Mouse (Mus musculus) heart, embryonic 14.5 days (tissue): ENCODE results near the gene D430019H16Rik. TPM values are rescaled to one million over a fixed set of nuclear protein-coding genes. Genes with fewer than 3 reads are reported as not detected.

Experiments
- ATAC-seq: fragments of 200-750 bp; cut with Nextera tagmentation; 2 replicates; pipeline ENCODE4 v1.8.0; 2017; ENCODE audit warnings: low read depth, moderate TSS enrichment; ENCODE audit not compliant: insufficient number of reproducible peaks, insufficient read depth, low FRiP score
- H3K27ac ChIP-seq, 2 experiments: fragments of 200-500 bp in 1 of 2; fragments of 300-500 bp in 1 of 2; sonication (generic) in 1 of 2; replicated peaks in 1 of 2; 2 replicates each; pipeline ENCODE4 v1.5.1; 2012 to 2014; ENCODE audit warnings: low read depth in 2 of 2, low read length in 2 of 2, control low read depth in 1 of 2, mild to moderate bottlenecking in 1 of 2, mixed read lengths in 1 of 2; ENCODE audit not compliant: control insufficient read depth in 1 of 2, insufficient read depth in 1 of 2
- H3K27me3 ChIP-seq: fragments of 300-500 bp; sonication (generic); 2 replicates; pipeline ENCODE4 v1.6.1; 2014; ENCODE audit warnings: mild to moderate bottlenecking, low read length, control low read depth; ENCODE audit not compliant: control insufficient read depth, insufficient read depth
- H3K36me3 ChIP-seq: fragments of 300-500 bp; sonication (generic); 2 replicates; pipeline ENCODE4 v1.6.1; 2014; ENCODE audit warnings: mild to moderate bottlenecking, control low read depth, low read length, mixed read lengths; ENCODE audit not compliant: control insufficient read depth, insufficient read depth
- H3K4me1 ChIP-seq, 2 experiments: fragments of 200-500 bp in 1 of 2; fragments of 300-500 bp in 1 of 2; sonication (generic) in 1 of 2; 2 replicates each; pipeline ENCODE4 v1.6.1; 2012 to 2014; ENCODE audit warnings: low read length in 2 of 2, control low read depth in 1 of 2, mixed read lengths in 1 of 2; ENCODE audit not compliant: control insufficient read depth in 2 of 2, insufficient read depth in 2 of 2
- H3K4me2 ChIP-seq: fragments of 300-500 bp; sonication (generic); 2 replicates; pipeline ENCODE4 v1.6.1; 2014; ENCODE audit warnings: mild to moderate bottlenecking, low read length
- H3K4me3 ChIP-seq, 2 experiments: fragments of 200-500 bp in 1 of 2; fragments of 300-500 bp in 1 of 2; sonication (generic) in 1 of 2; 2 replicates each; pipeline ENCODE4 v1.5.1; 2012 to 2014; ENCODE audit warnings: low read length in 2 of 2, mild to moderate bottlenecking in 2 of 2, control low read depth in 1 of 2, low read depth in 1 of 2, moderate library complexity in 1 of 2; ENCODE audit not compliant: control insufficient read depth in 1 of 2, insufficient read depth in 1 of 2
- H3K9ac ChIP-seq: fragments of 300-500 bp; sonication (generic); 2 replicates; pipeline ENCODE4 v1.6.1; 2014; ENCODE audit warnings: mild to moderate bottlenecking, low read length
- H3K9me3 ChIP-seq: fragments of 300-500 bp; sonication (generic); 2 replicates; pipeline ENCODE4 v1.6.1; 2016; ENCODE audit warnings: low read length, control low read depth; ENCODE audit not compliant: control insufficient read depth
- WGBS: fragments of 180-500 bp; shearing (Covaris S2); extraction: QIAGEN DNeasy Blood & Tissue Kit; methylation state at CpG from one replicate; pipeline ENCODE4 v1.1.7; 2014; 5-methylcytosine and 5-hydroxymethylcytosine counted together
- polyA plus RNA-seq: library from polyadenylated mRNA; unstranded; fragments of >200 nt; fragmentation: Nextera tagmentation; extraction: Ambion mirVana; gene quantifications from 2 replicates; pipeline ENCODE4 v1.2.1, GENCODE M21; 2014

Gene D430019H16Rik
- polyA plus RNA-seq, 1 experiment from 2014 or later: 0.72 TPM

GRCm38 (mm10) chr12:105523737-105524136 is 70.1 kb downstream of the D430019H16Rik start:
- no peaks in the 10 kb centered on the region; the same call in 1 of the 2 replicates for H3K27me3 ChIP-seq
- H3K27ac ChIP-seq: no peak overlapping the region
- no peak overlapping the region for H3K9ac ChIP-seq
- no peaks in the 10 kb centered on the region for H3K36me3 ChIP-seq
- H3K4me3 ChIP-seq: no peak overlapping the region
- ATAC-seq: peak; percentile 48; the same call in 1 of the 2 replicates
- peaks cover 20 to 25% of the 10 kb centered on the region in 2 experiments for H3K4me1 ChIP-seq
- WGBS: 32% methylated on average over 2 of the region's 2 CpGs
- no peaks in the 10 kb centered on the region; the same call in 1 of the 2 replicates for H3K9me3 ChIP-seq
- H3K4me2 ChIP-seq: no peak overlapping the region

GRCm38 (mm10) chr12:105526186-105526585 is 72.5 kb downstream of the D430019H16Rik start:
- peaks cover 3 to 4% of the 10 kb centered on the region in 2 experiments; a peak in 2 of 4 replicates for H3K4me1 ChIP-seq
- H3K4me3 ChIP-seq: no peak overlapping the region
- H3K27me3 ChIP-seq: no peaks in the 10 kb centered on the region; the same call in 1 of the 2 replicates
- no peak overlapping the region for H3K9ac ChIP-seq
- no peak for ATAC-seq
- H3K9me3 ChIP-seq: peaks cover 4% of the 10 kb centered on the region
- no peaks in the 10 kb centered on the region for H3K36me3 ChIP-seq
- no peak overlapping the region for H3K4me2 ChIP-seq
- no peak overlapping the region for H3K27ac ChIP-seq
- WGBS: 89% methylated on average over 3 of the region's 3 CpGs

- Histone ChIP-seq H3K9me3 (peaks cover 4% of the 10 kb centered on the region), H3K27ac (no peak overlapping the region), H3K4me3 (no peak overlapping the region), H3K27me3 (no peaks in the 10 kb centered on the region; the same call in 1 of the 2 replicates), H3K9ac (no peak overlapping the region), H3K4me1 (0 out of 4 replicates have a peak, but pooled peaks cover 0 to 4% of the 10 kb centered on the region in 2 experiments), H3K4me2 (no peak overlapping the region), H3K36me3 (no peaks in the 10 kb centered on the region)
- no peak for ATAC-seq
- 74% methylated on average over 5 of the region's 5 CpGs for WGBS
These were observed 73.2 kb downstream of the D430019H16Rik start for GRCm38 (mm10) chr12:105526829-105527228.

- no peak overlapping the region for H3K4me2 ChIP-seq
- H3K4me1 ChIP-seq: no peaks in the 10 kb centered on the region
- H3K4me3 ChIP-seq: no peak overlapping the region
- peaks cover 4% of the 10 kb centered on the region; the same call in 1 of the 2 replicates for H3K9me3 ChIP-seq
- H3K36me3 ChIP-seq: no peaks in the 10 kb centered on the region
- H3K27ac ChIP-seq: no peak overlapping the region
- 27% methylated on average over 9 of the region's 9 CpGs for WGBS
- H3K27me3 ChIP-seq: no peaks in the 10 kb centered on the region; the same call in 1 of the 2 replicates
- no peak overlapping the region for H3K9ac ChIP-seq
- ATAC-seq: no peak
These were observed 75.9 kb downstream of the D430019H16Rik start for GRCm38 (mm10) chr12:105529545-105529944.

GRCm38 (mm10) chr12:105531724-105532371 is 78.2 kb downstream of the D430019H16Rik start:
- 62% methylated on average over 8 of the region's 8 CpGs for WGBS
- no peak overlapping the region for H3K4me2 ChIP-seq
- H3K9ac ChIP-seq: no peak overlapping the region
- no peak overlapping the region for H3K4me3 ChIP-seq
- H3K36me3 ChIP-seq: no peaks in the 10 kb centered on the region
- H3K9me3 ChIP-seq: peaks cover 4% of the 10 kb centered on the region; the same call in 1 of the 2 replicates
- no peaks in the 10 kb centered on the region; a peak in 1 of 4 replicates for H3K4me1 ChIP-seq
- no peak for ATAC-seq
- H3K27ac ChIP-seq: no peak overlapping the region
- H3K27me3 ChIP-seq: no peaks in the 10 kb centered on the region; the same call in 1 of the 2 replicates

GRCm38 (mm10) chr12:105534842-105535241 is 81.2 kb downstream of the D430019H16Rik start:
- Histone ChIP-seq H3K4me3 (no peak overlapping the region), H3K4me2 (no peak overlapping the region), H3K36me3 (no peaks in the 10 kb centered on the region), H3K9me3 (no peaks in the 10 kb centered on the region), H3K4me1 (no peaks in the 10 kb centered on the region; a peak in 1 of 4 replicates), H3K27me3 (no peaks in the 10 kb centered on the region), H3K9ac (no peak overlapping the region), H3K27ac (no peak overlapping the region)
- WGBS: 93% methylated on average over 4 of the region's 4 CpGs
- ATAC-seq: no peak

- H3K4me1 ChIP-seq: no peaks in the 10 kb centered on the region; a peak in 1 of 4 replicates
- ATAC-seq: no peak
- no peaks in the 10 kb centered on the region for H3K27me3 ChIP-seq
- H3K9me3 ChIP-seq: no peaks in the 10 kb centered on the region
- H3K27ac ChIP-seq: no peak overlapping the region
- H3K4me3 ChIP-seq: no peak overlapping the region
- H3K4me2 ChIP-seq: no peak overlapping the region
- no peak overlapping the region for H3K9ac ChIP-seq
- WGBS: 67% methylated on average over 13 of the region's 13 CpGs
- no peaks in the 10 kb centered on the region for H3K36me3 ChIP-seq
These were observed 82.5 kb downstream of the D430019H16Rik start for GRCm38 (mm10) chr12:105535968-105536760.
